Mouse (Mus musculus): ENCODE measurements around the gene Zfpl1. TPM values are rescaled to one million over a fixed set of nuclear protein-coding genes. Genes with fewer than 3 reads are reported as not detected.
A peak's percentile ranks its signal among the peaks of the same experiment; 100 is the strongest.

Gene Zfpl1
- polyA plus RNA-seq, 1 experiment from 2014 or later: 62.7 TPM

GRCm38 (mm10) chr19:6104476-6104875 is 19.7 kb upstream of the Zfpl1 start:
- Histone ChIP-seq H3K4me2 (ENCODE audit: low read depth, low read length) (no peak overlapping the region), H3K27me3 (ENCODE audit: control insufficient read depth, insufficient read depth, low read length) (no peaks in the 10 kb centered on the region), H3K4me1 (ENCODE audit: control insufficient read depth, insufficient read depth, low read length) (no peaks in the 10 kb centered on the region), H3K9ac (ENCODE audit: low read length) (0 out of 2 replicates have a peak overlapping the region, but pooled peaks have one; percentile 3), H3K27ac (ENCODE audit: low read length) (no peak overlapping the region), H3K36me3 (ENCODE audit: control insufficient read depth, insufficient read depth, low read length) (no peaks in the 10 kb centered on the region), H3K4me3 (replicated peaks; ENCODE audit: low read length) (no peak overlapping the region), H3K9me3 (replicated peaks; ENCODE audit: control insufficient read depth, low read length) (no peaks in the 10 kb centered on the region)
- no peak for ATAC-seq (ENCODE audit: insufficient read depth, low FRiP score)
- 67% methylated on average over 4 of the region's 4 CpGs for WGBS

- Histone ChIP-seq H3K27me3 (ENCODE audit: control insufficient read depth, insufficient read depth, low read length) (no peaks in the 10 kb centered on the region), H3K27ac (ENCODE audit: low read length) (no peak overlapping the region), H3K4me2 (ENCODE audit: low read depth, low read length) (no peak overlapping the region), H3K4me3 (replicated peaks; ENCODE audit: low read length) (no peak overlapping the region), H3K36me3 (ENCODE audit: control insufficient read depth, insufficient read depth, low read length) (no peaks in the 10 kb centered on the region), H3K9ac (ENCODE audit: low read length) (no peak overlapping the region), H3K4me1 (ENCODE audit: control insufficient read depth, insufficient read depth, low read length) (no peaks in the 10 kb centered on the region), H3K9me3 (replicated peaks; ENCODE audit: control insufficient read depth, low read length) (no peaks in the 10 kb centered on the region)
- ATAC-seq (ENCODE audit: insufficient read depth, low FRiP score): peak; percentile 32; the same call in 1 of the 2 replicates
- WGBS: 73% methylated on average over 6 of the region's 6 CpGs
These were observed 17.6 kb upstream of the Zfpl1 start for GRCm38 (mm10) chr19:6102169-6102853.

- H3K4me2 ChIP-seq (ENCODE audit: low read depth, low read length): no peak overlapping the region
- no peak overlapping the region for H3K9ac ChIP-seq (ENCODE audit: low read length)
- 53% methylated on average over 6 of the region's 6 CpGs for WGBS
These were observed 16.4 kb upstream of the Zfpl1 start for GRCm38 (mm10) chr19:6101186-6101585.

GRCm38 (mm10) chr19:6097847-6098246 is 13.1 kb upstream of the Zfpl1 start:
- Histone ChIP-seq H3K4me2 (ENCODE audit: low read depth, low read length) (no peak overlapping the region), H3K9me3 (replicated peaks; ENCODE audit: control insufficient read depth, low read length) (no peaks in the 10 kb centered on the region), H3K36me3 (ENCODE audit: control insufficient read depth, insufficient read depth, low read length) (no peaks in the 10 kb centered on the region), H3K27ac (ENCODE audit: low read length) (no peak overlapping the region), H3K4me3 (replicated peaks; ENCODE audit: low read length) (no peak overlapping the region), H3K4me1 (ENCODE audit: control insufficient read depth, insufficient read depth, low read length) (no peaks in the 10 kb centered on the region), H3K27me3 (ENCODE audit: control insufficient read depth, insufficient read depth, low read length) (no peaks in the 10 kb centered on the region), H3K9ac (ENCODE audit: low read length) (no peak overlapping the region)
- 88% methylated on average over 3 of the region's 3 CpGs for WGBS
- ATAC-seq (ENCODE audit: insufficient read depth, low FRiP score): no peak

More at GRCm38 (mm10) chr19:6101186-6101585, 16.4 kb upstream of the Zfpl1 start:
- H3K27me3 ChIP-seq (ENCODE audit: control insufficient read depth, insufficient read depth, low read length): no peaks in the 10 kb centered on the region
- H3K9me3 ChIP-seq (replicated peaks; ENCODE audit: control insufficient read depth, low read length): no peaks in the 10 kb centered on the region
- ATAC-seq (ENCODE audit: insufficient read depth, low FRiP score): no peak
- no peaks in the 10 kb centered on the region for H3K36me3 ChIP-seq (ENCODE audit: control insufficient read depth, insufficient read depth, low read length)
- no peak overlapping the region for H3K27ac ChIP-seq (ENCODE audit: low read length)
- H3K4me1 ChIP-seq (ENCODE audit: control insufficient read depth, insufficient read depth, low read length): no peaks in the 10 kb centered on the region
- no peak overlapping the region for H3K4me3 ChIP-seq (replicated peaks; ENCODE audit: low read length)

GRCm38 (mm10) chr19:6094119-6094518 is 9.4 kb upstream of the Zfpl1 start, which contains the start of gene AC131692.1:
AC131692.1 (plus strand) TSS chr19:6094419.
- WGBS: 87% methylated on average over 7 of the region's 7 CpGs
- H3K36me3 ChIP-seq (ENCODE audit: control insufficient read depth, insufficient read depth, low read length): no peaks in the 10 kb centered on the region
- H3K4me3 ChIP-seq (replicated peaks; ENCODE audit: low read length): no peak within 1 kb of the TSS
- H3K27ac ChIP-seq (ENCODE audit: low read length): no peak within 1 kb of the TSS
- no peaks in the 10 kb centered on the region for H3K9me3 ChIP-seq (replicated peaks; ENCODE audit: control insufficient read depth, low read length)
- H3K4me1 ChIP-seq (ENCODE audit: control insufficient read depth, insufficient read depth, low read length): no peaks in the 10 kb centered on the region
- H3K4me2 ChIP-seq (ENCODE audit: low read depth, low read length): no peak within 1 kb of the TSS
- no peaks in the 10 kb centered on the region for H3K27me3 ChIP-seq (ENCODE audit: control insufficient read depth, insufficient read depth, low read length)
- no peak for ATAC-seq (ENCODE audit: insufficient read depth, low FRiP score)
- H3K9ac ChIP-seq (ENCODE audit: low read length): no peak within 1 kb of the TSS

- 92% methylated on average over 13 of the region's 13 CpGs for WGBS
- Histone ChIP-seq H3K36me3 (ENCODE audit: control insufficient read depth, insufficient read depth, low read length) (no peaks in the 10 kb centered on the region), H3K27me3 (ENCODE audit: control insufficient read depth, insufficient read depth, low read length) (no peaks in the 10 kb centered on the region), H3K4me2 (ENCODE audit: low read depth, low read length) (no peak overlapping the region), H3K9me3 (replicated peaks; ENCODE audit: control insufficient read depth, low read length) (no peaks in the 10 kb centered on the region), H3K4me3 (replicated peaks; ENCODE audit: low read length) (no peak overlapping the region), H3K9ac (ENCODE audit: low read length) (no peak overlapping the region), H3K27ac (ENCODE audit: low read length) (no peak overlapping the region), H3K4me1 (ENCODE audit: control insufficient read depth, insufficient read depth, low read length) (peaks cover 10% of the 10 kb centered on the region)
- ATAC-seq (ENCODE audit: insufficient read depth, low FRiP score): no peak
These were observed 4.1 kb upstream of the Zfpl1 start for GRCm38 (mm10) chr19:6088841-6089240.

- peak overlapping the region; percentile 78 for H3K4me3 ChIP-seq (replicated peaks; ENCODE audit: low read length)
- ATAC-seq (ENCODE audit: insufficient read depth, low FRiP score): peak; percentile 70
- peaks cover 4% of the 10 kb centered on the region; the same call in 1 of the 2 replicates for H3K36me3 ChIP-seq (ENCODE audit: control insufficient read depth, insufficient read depth, low read length)
- H3K9ac ChIP-seq (ENCODE audit: low read length): peak overlapping the region; percentile 77
- H3K27ac ChIP-seq (ENCODE audit: low read length): peak overlapping the region; percentile 64
- no peaks in the 10 kb centered on the region for H3K27me3 ChIP-seq (ENCODE audit: control insufficient read depth, insufficient read depth, low read length)
- peak overlapping the region; percentile 69 for H3K4me2 ChIP-seq (ENCODE audit: low read depth, low read length)
- H3K4me1 ChIP-seq (ENCODE audit: control insufficient read depth, insufficient read depth, low read length): peaks cover 16% of the 10 kb centered on the region
- 0% methylated on average over 17 of the region's 17 CpGs for WGBS
- H3K9me3 ChIP-seq (replicated peaks; ENCODE audit: control insufficient read depth, low read length): no peaks in the 10 kb centered on the region
These were observed 692 bp upstream of the Zfpl1 start for GRCm38 (mm10) chr19:6085417-6085879.

GRCm38 (mm10) chr19:6082156-6082555 is 2.6 kb downstream of the Zfpl1 start, which contains the start of gene Gm28374:
Gm28374 (minus strand) TSS chr19:6082256.
- no peaks in the 10 kb centered on the region for H3K9me3 ChIP-seq (replicated peaks; ENCODE audit: control insufficient read depth, low read length)
- ATAC-seq (ENCODE audit: insufficient read depth, low FRiP score): no peak
- H3K27me3 ChIP-seq (ENCODE audit: control insufficient read depth, insufficient read depth, low read length): no peaks in the 10 kb centered on the region
- H3K4me3 ChIP-seq (replicated peaks; ENCODE audit: low read length): no peak within 1 kb of the TSS
- H3K4me1 ChIP-seq (ENCODE audit: control insufficient read depth, insufficient read depth, low read length): peaks cover 16% of the 10 kb centered on the region
- WGBS: 89% methylated on average over 9 of the region's 9 CpGs
- no peak within 1 kb of the TSS for H3K27ac ChIP-seq (ENCODE audit: low read length)
- peaks cover 4% of the 10 kb centered on the region; the same call in 1 of the 2 replicates for H3K36me3 ChIP-seq (ENCODE audit: control insufficient read depth, insufficient read depth, low read length)
- H3K4me2 ChIP-seq (ENCODE audit: low read depth, low read length): no peak within 1 kb of the TSS
- no peak within 1 kb of the TSS for H3K9ac ChIP-seq (ENCODE audit: low read length)

- Histone ChIP-seq H3K9me3 (replicated peaks; ENCODE audit: control insufficient read depth, low read length) (no peaks in the 10 kb centered on the region), H3K4me3 (replicated peaks; ENCODE audit: low read length) (no peak within 1 kb of the TSS), H3K27me3 (ENCODE audit: control insufficient read depth, insufficient read depth, low read length) (no peaks in the 10 kb centered on the region), H3K4me1 (ENCODE audit: control insufficient read depth, insufficient read depth, low read length) (peaks cover 15% of the 10 kb centered on the region), H3K27ac (ENCODE audit: low read length) (no peak within 1 kb of the TSS), H3K9ac (ENCODE audit: low read length) (no peak within 1 kb of the TSS), H3K4me2 (ENCODE audit: low read depth, low read length) (no peak within 1 kb of the TSS), H3K36me3 (ENCODE audit: control insufficient read depth, insufficient read depth, low read length) (peaks cover 4% of the 10 kb centered on the region; the same call in 1 of the 2 replicates)
- WGBS: 91% methylated on average over 12 of the region's 12 CpGs
- no peak for ATAC-seq (ENCODE audit: insufficient read depth, low FRiP score)
These were observed 4.7 kb downstream of the Zfpl1 start, which contains the start of gene Tmem262 for GRCm38 (mm10) chr19:6079983-6080480. Tmem262 (plus strand) TSS chr19:6080033.
